Mouse (Mus musculus): ENCODE measurements at regions not wholly inside any gene's neighbourhood (a gene's known extent, or its start where the extent isn't known, plus 50 kb on each side); places are given as distances from the start of the nearest gene placed in this dataset.

GRCm38 (mm10) chr13:102526621-102527140, 166.7 kb upstream of the Cd180 start:
- DNase-seq, result no peak

- no peak for DNase-seq
Measured at GRCm38 (mm10) chr13:102533784-102534183, 159.6 kb upstream of the Cd180 start.

GRCm38 (mm10) chr13:102537424-102538242, 155.7 kb upstream of the Cd180 start:
- peak; percentile 5 to 13 for DNase-seq

GRCm38 (mm10) chr13:102540436-102540835, 152.9 kb upstream of the Cd180 start:
- DNase-seq, result no peak

GRCm38 (mm10) chr13:102544359-102545165, 148.8 kb upstream of the Cd180 start:
- DNase-seq, result no peak

- no peak for DNase-seq
Measured at GRCm38 (mm10) chr13:102545845-102546615, 147.3 kb upstream of the Cd180 start.

GRCm38 (mm10) chr13:102548252-102548651, 145.1 kb upstream of the Cd180 start:
- DNase-seq, result no peak

GRCm38 (mm10) chr13:102566846-102567572, 126.3 kb upstream of the Cd180 start:
- no peak for DNase-seq

GRCm38 (mm10) chr13:102569580-102569979, 123.8 kb upstream of the Cd180 start:
- DNase-seq, result no peak

GRCm38 (mm10) chr13:102570286-102570685, 123.1 kb upstream of the Cd180 start:
- DNase-seq, result no peak

GRCm38 (mm10) chr13:102573286-102573921, 120.0 kb upstream of the Cd180 start:
- no peak for DNase-seq

- no peak for DNase-seq
Measured at GRCm38 (mm10) chr13:102576871-102577662, 116.3 kb upstream of the Cd180 start.

GRCm38 (mm10) chr13:102578811-102579210, 114.5 kb upstream of the Cd180 start:
- no peak for DNase-seq

GRCm38 (mm10) chr13:102579638-102580037, 113.7 kb upstream of the Cd180 start:
- DNase-seq, result no peak

GRCm38 (mm10) chr13:102583984-102584645, 109.2 kb upstream of the Cd180 start:
- DNase-seq, result no peak

- no peak for DNase-seq
Measured at GRCm38 (mm10) chr13:102586215-102586614, 107.1 kb upstream of the Cd180 start.

- DNase-seq, result no peak
Measured at GRCm38 (mm10) chr13:102589680-102590435, 103.5 kb upstream of the Cd180 start.

- no peak for DNase-seq
Measured at GRCm38 (mm10) chr13:102591803-102592537, 101.4 kb upstream of the Cd180 start.
